ENCODE assay signal across 24 mouse cellular contexts in genomic region chr2:114407408-114407807, GRCm38 (mm10).
DNase-seq lines count a peak whose midpoint lies in the region; ATAC-seq and TF ChIP-seq lines count a peak whose summit lies in the region.
"Had no signal": no experiment of that assay in that cellular context is flagged by ENCODE, and none has a peak within 500 bp of the region (broad histone marks: within the 10 kb centered on the region; RNA-seq: fewer than 3 reads in every experiment).

No protein-coding gene starts in this region.

- no peak overlapping the region for H3K4me2 ChIP-seq in lung, embryonic 14.5 days
- H3K4me2 ChIP-seq in midbrain, postnatal 0 days (ENCODE audit: low read depth, low read length, poor library complexity, severe bottlenecking) = no peak overlapping the region
- no peak overlapping the region for H3K4me2 ChIP-seq in midbrain, embryonic 14.5 days (ENCODE audit: low read length)
- no peak overlapping the region for H3K4me2 ChIP-seq in limb, embryonic 12.5 days
- H3K4me2 ChIP-seq: embryonic facial prominence, embryonic 13.5 days; embryonic facial prominence, embryonic 15.5 days; forebrain, embryonic 12.5 days had no signal

- H3K36me3 ChIP-seq in lung, embryonic 14.5 days (ENCODE audit: insufficient read depth) = no peaks in the 10 kb centered on the region
- no peaks in the 10 kb centered on the region for H3K36me3 ChIP-seq in midbrain, postnatal 0 days (ENCODE audit: insufficient read depth, low read length)
- no peaks in the 10 kb centered on the region for H3K36me3 ChIP-seq in midbrain, embryonic 14.5 days (ENCODE audit: control insufficient read depth, insufficient read depth, low read length)
- no peaks in the 10 kb centered on the region for H3K36me3 ChIP-seq in limb, embryonic 12.5 days
- H3K36me3 ChIP-seq: embryonic facial prominence, embryonic 13.5 days; embryonic facial prominence, embryonic 15.5 days; forebrain, embryonic 10.5 days; forebrain, embryonic 12.5 days had no signal

- peak; percentile 22 for DNase-seq in lung, embryonic 14.5 days
- no peak for DNase-seq in lung, postnatal 10 days
- peak; percentile 2 for DNase-seq in midbrain, postnatal 0 days (ENCODE audit: low spot score)
- DNase-seq in midbrain, embryonic 14.5 days = no peak
- peak; percentile 70 for DNase-seq in forelimb bud, embryonic 11.5 days (ENCODE audit: low read depth, low spot score)
- DNase-seq in left cerebral cortex, adult 11 months (ENCODE audit: low spot score) = no peak
- DNase-seq in urinary bladder, postnatal 4 days (ENCODE audit: low spot score in 2 of 2) = no peak
- DNase-seq: adrenal gland, adult 2 months; adrenal gland, postnatal 10 days; adrenal gland, postnatal 25 days; cerebellum, adult 11-12 months; cerebellum, adult 2 months; cerebellum, adult 9-10 months; cerebellum, postnatal 10 days; cerebellum, postnatal 25 days; embryo, embryonic 11 days had no signal

- no peak for ATAC-seq in lung, embryonic 14.5 days (ENCODE audit: insufficient read depth)
- ATAC-seq in midbrain, postnatal 0 days (ENCODE audit: low FRiP score) = no peak
- no peak for ATAC-seq in midbrain, embryonic 14.5 days (ENCODE audit: low FRiP score, low TSS enrichment)
- ATAC-seq in limb, embryonic 12.5 days (ENCODE audit: insufficient number of reproducible peaks, insufficient read depth, low FRiP score, low TSS enrichment, low read depth) = peak; percentile 66; the same call in 1 of the 2 replicates
- ATAC-seq: forebrain, embryonic 14.5 days; forebrain, embryonic 16.5 days had no signal

- H3K4me3 ChIP-seq in lung, embryonic 14.5 days (ENCODE audit: low read depth, low read length) = no peak overlapping the region
- no peak overlapping the region for H3K4me3 ChIP-seq in midbrain, postnatal 0 days (ENCODE audit: low read depth, low read length)
- no peak overlapping the region for H3K4me3 ChIP-seq in midbrain, embryonic 14.5 days (replicated peaks; ENCODE audit: low read depth, low read length)
- no peak overlapping the region for H3K4me3 ChIP-seq in limb, embryonic 12.5 days (replicated peaks)
- H3K4me3 ChIP-seq: embryonic facial prominence, embryonic 13.5 days; embryonic facial prominence, embryonic 15.5 days; erythroblast, embryonic 14.5 days; forebrain, embryonic 10.5 days; forebrain, embryonic 12.5 days had no signal

- H3K27ac ChIP-seq in lung, embryonic 14.5 days (ENCODE audit: low read depth) = no peak overlapping the region
- no peak overlapping the region for H3K27ac ChIP-seq in midbrain, postnatal 0 days (ENCODE audit: low read depth, low read length)
- no peak overlapping the region for H3K27ac ChIP-seq in midbrain, embryonic 14.5 days (replicated peaks; ENCODE audit: low read depth, low read length)
- H3K27ac ChIP-seq in limb, embryonic 12.5 days = no peak overlapping the region
- H3K27ac ChIP-seq: embryonic facial prominence, embryonic 13.5 days; embryonic facial prominence, embryonic 15.5 days; forebrain, embryonic 10.5 days; forebrain, embryonic 12.5 days had no signal

- no peaks in the 10 kb centered on the region for H3K4me1 ChIP-seq in lung, embryonic 14.5 days (ENCODE audit: insufficient read depth)
- no peaks in the 10 kb centered on the region for H3K4me1 ChIP-seq in midbrain, postnatal 0 days (ENCODE audit: insufficient read depth, low read length)
- no peaks in the 10 kb centered on the region for H3K4me1 ChIP-seq in midbrain, embryonic 14.5 days (ENCODE audit: control insufficient read depth, insufficient read depth, low read length)
- peaks cover 5% of the 10 kb centered on the region; the same call in 1 of the 2 replicates for H3K4me1 ChIP-seq in limb, embryonic 12.5 days (replicated peaks)
- H3K4me1 ChIP-seq: embryonic facial prominence, embryonic 13.5 days; embryonic facial prominence, embryonic 15.5 days; forebrain, embryonic 10.5 days had no signal

- H3K27me3 ChIP-seq in lung, embryonic 14.5 days (ENCODE audit: insufficient read depth, low read length) = no peaks in the 10 kb centered on the region
- no peaks in the 10 kb centered on the region for H3K27me3 ChIP-seq in midbrain, postnatal 0 days (ENCODE audit: insufficient read depth, low read length)
- H3K27me3 ChIP-seq in midbrain, embryonic 14.5 days (ENCODE audit: control insufficient read depth, insufficient read depth, low read length) = no peaks in the 10 kb centered on the region
- H3K27me3 ChIP-seq in limb, embryonic 12.5 days = peaks cover 26% of the 10 kb centered on the region
- H3K27me3 ChIP-seq: embryonic facial prominence, embryonic 13.5 days; embryonic facial prominence, embryonic 15.5 days; forebrain, embryonic 12.5 days had no signal

- WGBS in lung, embryonic 14.5 days = 35% methylated on average over 5 of the region's 5 CpGs
- WGBS in midbrain, postnatal 0 days = 49% methylated on average over 5 of the region's 5 CpGs
- WGBS in midbrain, embryonic 14.5 days = 63% methylated on average over 5 of the region's 5 CpGs
- 16% methylated on average over 5 of the region's 5 CpGs for WGBS in limb, embryonic 12.5 days

- no peaks in the 10 kb centered on the region for H3K9me3 ChIP-seq in lung, embryonic 14.5 days (ENCODE audit: low read depth, low read length)
- no peaks in the 10 kb centered on the region for H3K9me3 ChIP-seq in midbrain, postnatal 0 days (ENCODE audit: low read length)
- H3K9me3 ChIP-seq in midbrain, embryonic 14.5 days (ENCODE audit: control insufficient read depth, low read length) = no peaks in the 10 kb centered on the region
- H3K9me3 ChIP-seq in limb, embryonic 12.5 days = no peaks in the 10 kb centered on the region
- H3K9me3 ChIP-seq: embryonic facial prominence, embryonic 13.5 days; embryonic facial prominence, embryonic 15.5 days; forebrain, embryonic 10.5 days; forebrain, embryonic 12.5 days had no signal

- TF ChIP-seq CTCF in lung, embryonic 14.5 days (IDR thresholded peaks at IDR 0.05; ENCODE audit: low read depth) = no peak
- TF ChIP-seq CTCF in midbrain, postnatal 0 days (IDR thresholded peaks at IDR 0.05) = no peak

- H3K9ac ChIP-seq in lung, embryonic 14.5 days = no peak overlapping the region
- H3K9ac ChIP-seq in midbrain, postnatal 0 days (replicated peaks; ENCODE audit: low read length, poor library complexity, severe bottlenecking) = no peak overlapping the region
- H3K9ac ChIP-seq in midbrain, embryonic 14.5 days (replicated peaks; ENCODE audit: low read length) = no peak overlapping the region
- no peak overlapping the region for H3K9ac ChIP-seq in limb, embryonic 12.5 days (replicated peaks)
- H3K9ac ChIP-seq: embryonic facial prominence, embryonic 13.5 days; embryonic facial prominence, embryonic 15.5 days; forebrain, embryonic 12.5 days had no signal

Comparison
In these comparisons a context has a peak if more than half of its experiments do, and no peak if none do; other contexts are left out.
1. DNase-seq: peak in lung, embryonic 14.5 days (single experiment), midbrain, postnatal 0 days (single experiment) and forelimb bud, embryonic 11.5 days (single experiment); none in lung, postnatal 10 days (single experiment), midbrain, embryonic 14.5 days (single experiment), left cerebral cortex, adult 11 months (single experiment) and urinary bladder, postnatal 4 days (0 of 2).